Mouse (Mus musculus): ENCODE measurements at regions not wholly inside any gene's neighbourhood (a gene's known extent, or its start where the extent isn't known, plus 50 kb on each side); places are given as distances from the start of the nearest gene placed in this dataset.

GRCm38 (mm10) chr16:65916831-65917230 lies 101.8 kb downstream of the Vgll3 start:
- intact Hi-C loops (cut with DNase I), result no loop called here
- no peak for DNase-seq (ENCODE audit: low spot score in 2 of 2)

GRCm38 (mm10) chr16:65925986-65926385 lies 110.9 kb downstream of the Vgll3 start:
- intact Hi-C loops (cut with DNase I), result no loop called here
- no peak for DNase-seq (ENCODE audit: low spot score in 2 of 2)

DNA sequence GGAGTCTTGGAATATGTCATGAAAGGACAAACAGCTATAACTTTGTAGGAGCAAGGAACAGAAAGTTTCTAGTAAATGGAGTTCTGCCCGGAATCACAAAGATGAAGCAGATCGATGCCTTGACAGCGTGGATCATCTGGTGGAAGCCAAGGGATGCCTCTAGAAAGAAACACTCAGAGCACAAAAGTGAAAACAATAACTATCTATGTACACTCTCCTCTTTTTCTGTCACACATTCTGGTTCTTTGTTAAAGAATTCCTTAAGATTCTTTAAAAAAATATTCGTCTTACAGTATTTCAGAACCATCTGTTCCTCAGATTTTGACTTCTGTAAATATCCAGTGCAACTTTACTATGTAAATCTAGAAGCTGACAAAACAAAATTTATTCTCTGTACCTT lies 148.8 kb downstream of the Vgll3 start:
- intact Hi-C loops (cut with DNase I), result no loop called here
- peak in 1 of 2 experiments; percentile 2 for DNase-seq (ENCODE audit: low spot score in 2 of 2)

DNA sequence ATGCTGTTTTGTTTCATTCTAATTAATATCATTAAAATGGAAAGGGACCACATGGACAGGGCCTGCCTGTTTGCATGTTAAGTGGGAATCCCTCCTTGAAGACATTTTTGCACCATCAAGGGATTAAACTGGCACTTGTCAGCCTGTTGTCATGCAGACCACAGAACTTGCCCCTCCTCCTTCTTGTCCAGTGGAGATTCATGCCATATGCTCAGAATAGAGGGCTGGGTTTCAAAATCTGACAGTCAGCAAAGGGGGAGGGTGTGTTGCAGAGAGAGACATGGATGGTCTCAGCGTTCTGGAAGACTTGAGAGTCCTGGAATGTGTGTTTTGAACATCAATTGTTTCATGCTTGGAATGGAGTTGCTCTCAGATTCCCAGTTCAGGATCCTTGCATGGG lies 149.2 kb downstream of the Vgll3 start:
- intact Hi-C loops (cut with DNase I), result no loop called here
- peak in 1 of 2 experiments; percentile 2 for DNase-seq (ENCODE audit: low spot score in 2 of 2)

DNA sequence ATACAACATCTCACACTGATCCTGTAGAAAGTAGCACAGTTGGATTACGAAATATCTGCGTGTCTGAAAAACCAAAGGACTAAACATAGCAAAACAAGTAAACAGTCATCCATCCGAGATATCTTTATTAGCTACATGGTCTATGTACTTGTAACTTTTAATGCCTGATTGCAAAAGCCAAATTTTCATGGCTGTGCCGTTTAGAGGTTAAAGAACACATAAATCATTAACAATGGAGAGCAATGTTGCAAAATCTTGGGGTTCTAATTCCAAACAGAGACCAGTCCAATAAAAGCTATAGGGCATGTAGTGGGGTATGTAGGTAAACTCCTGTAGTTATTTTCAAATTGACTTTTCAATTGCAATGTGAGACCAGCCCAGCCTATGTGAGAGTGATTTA lies 162.0 kb downstream of the Vgll3 start:
- no peak for DNase-seq (ENCODE audit: low spot score in 2 of 2)
- intact Hi-C loops (cut with DNase I), result no loop called here

DNA sequence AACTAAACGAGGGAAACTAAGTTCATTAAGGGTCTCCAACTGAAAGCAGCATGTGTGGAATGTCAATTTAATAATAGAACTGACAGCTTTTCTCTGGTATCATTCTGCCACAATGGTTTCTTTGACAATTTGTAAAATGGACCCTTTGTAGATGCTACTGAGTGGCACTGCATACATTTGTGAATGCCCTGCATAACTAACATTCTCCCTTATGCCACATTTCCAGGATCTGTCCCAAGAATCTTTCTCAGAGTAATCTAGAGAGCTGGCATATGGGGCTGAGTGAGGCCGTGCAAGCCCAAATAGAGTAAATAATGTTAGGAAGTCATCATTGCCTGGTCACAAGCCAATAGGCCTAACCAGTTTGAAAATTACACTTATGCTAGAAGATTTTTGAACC lies 172.1 kb downstream of the Vgll3 start:
- intact Hi-C loops (cut with DNase I), result no loop called here
- no peak for DNase-seq (ENCODE audit: low spot score in 2 of 2)

GRCm38 (mm10) chr16:65999343-65999742 lies 184.3 kb downstream of the Vgll3 start:
- intact Hi-C loops (cut with DNase I), result no loop called here
- DNase-seq (ENCODE audit: low spot score in 2 of 2), result no peak

GRCm38 (mm10) chr16:66000728-66001273 lies 185.7 kb downstream of the Vgll3 start:
- intact Hi-C loops (cut with DNase I), result no loop called here
- no peak for DNase-seq (ENCODE audit: low spot score in 2 of 2)

DNA sequence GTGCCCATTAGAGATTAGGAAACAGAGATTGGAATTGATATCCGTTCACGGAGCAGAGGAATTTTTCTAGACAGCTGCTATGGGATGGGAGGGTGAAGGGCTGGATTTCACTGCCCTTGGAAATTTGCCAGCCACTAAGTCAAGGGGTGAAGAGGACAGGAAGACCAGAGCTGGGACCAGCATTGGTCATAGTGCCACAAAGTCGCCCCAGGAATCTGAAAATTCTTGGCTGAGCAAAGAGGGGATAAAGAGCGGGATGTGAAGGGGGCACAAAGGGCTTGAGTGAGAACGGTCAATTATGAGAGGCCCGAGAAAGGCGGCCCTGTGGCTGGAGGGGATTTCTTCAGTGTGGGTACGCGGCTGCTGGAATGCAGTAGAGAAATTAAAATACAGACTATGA lies 189.6 kb downstream of the Vgll3 start:
- intact Hi-C loops (cut with DNase I), result loop anchor here (5.0 kb wide), 1 partner anchor 217 kb away; no protein-coding TSS in a partner anchor
- DNase-seq (ENCODE audit: low spot score in 2 of 2), result no peak

DNA sequence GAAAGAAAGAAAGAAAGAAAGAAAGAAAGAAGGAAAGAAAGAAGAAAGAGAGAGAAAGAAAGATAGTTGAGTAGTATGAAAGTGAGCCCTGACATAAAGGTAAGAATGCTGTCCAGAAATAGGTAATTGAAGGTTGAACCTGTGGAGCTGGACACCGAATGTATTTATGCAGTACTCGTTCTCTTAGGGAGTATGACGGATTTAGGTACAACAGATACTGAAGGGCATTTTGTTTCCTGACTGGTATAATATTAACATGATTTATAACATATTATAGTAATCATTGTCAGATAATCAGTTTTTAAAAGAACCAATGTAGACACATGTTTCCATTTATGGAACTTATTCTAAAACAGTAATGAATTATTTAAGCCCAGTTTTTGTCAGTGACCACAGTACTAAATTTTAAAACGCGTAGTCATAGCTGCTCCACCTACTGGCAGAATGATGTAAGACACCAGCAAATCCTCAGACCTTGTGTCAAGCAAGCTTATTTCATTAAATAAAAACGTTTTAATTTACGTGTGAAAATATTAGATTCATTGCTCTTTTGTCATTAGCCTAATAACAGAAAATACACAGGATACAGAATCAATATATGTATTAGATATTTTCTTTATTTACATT lies 191.0 kb downstream of the Vgll3 start:
- peak; percentile 47 to 56 for DNase-seq (ENCODE audit: low spot score in 2 of 2)
- intact Hi-C loops (cut with DNase I), result loop anchor here (2.0 to 5.0 kb wide), 2 partner anchors 219 to 377 kb away; no protein-coding TSS in a partner anchor

DNA sequence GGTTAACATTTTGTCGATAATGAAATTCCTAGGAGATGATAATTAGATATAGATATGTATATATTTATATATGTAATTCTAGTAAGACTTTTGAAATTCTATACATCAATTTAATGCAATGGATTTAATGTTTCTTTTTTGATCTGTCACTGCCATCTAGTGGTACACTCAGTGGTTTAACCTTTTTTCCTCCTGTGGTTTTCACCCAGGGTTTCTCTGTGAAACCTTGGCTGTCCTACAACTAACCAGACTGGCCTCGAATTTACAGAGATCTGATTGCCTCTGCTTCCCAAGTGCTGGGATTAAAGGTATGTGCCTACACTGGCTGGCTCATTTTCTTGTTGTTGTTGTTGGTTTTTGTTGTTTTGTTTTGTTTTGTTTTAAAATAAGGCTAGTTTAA lies 198.6 kb downstream of the Vgll3 start:
- intact Hi-C loops (cut with DNase I), result loop anchor here (2.0 to 5.0 kb wide), 3 partner anchors 216 to 385 kb away; no protein-coding TSS in a partner anchor
- peak in 1 of 2 experiments; percentile 19 for DNase-seq (ENCODE audit: low spot score in 2 of 2)

GRCm38 (mm10) chr16:66014861-66015602 lies 200.0 kb downstream of the Vgll3 start:
- DNase-seq (ENCODE audit: low spot score in 2 of 2), result no peak
- intact Hi-C loops (cut with DNase I), result loop anchor here (2.0 to 5.0 kb wide), 3 partner anchors 218 to 386 kb away; no protein-coding TSS in a partner anchor

DNA sequence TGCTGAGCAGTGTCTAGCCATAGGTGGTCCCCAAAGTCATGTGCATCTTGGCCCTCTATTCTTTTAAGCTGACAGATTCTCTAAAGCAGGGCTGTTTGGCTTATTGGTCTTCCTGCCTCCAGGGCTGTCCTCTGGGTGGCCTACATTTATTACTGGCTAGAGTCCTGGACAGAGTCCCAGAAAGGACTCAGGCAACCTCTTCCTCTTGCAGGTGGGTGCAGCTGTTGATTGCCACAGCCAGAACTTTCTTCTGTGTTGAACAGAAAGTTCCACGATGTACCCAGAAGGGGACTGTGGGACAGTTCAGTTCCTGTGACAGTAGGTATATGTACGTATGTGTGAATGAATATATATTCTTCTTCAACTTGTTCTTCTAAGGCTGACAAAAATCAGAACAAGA lies 202.0 kb downstream of the Vgll3 start:
- intact Hi-C loops (cut with DNase I), result no loop called here

GRCm38 (mm10) chr16:66023397-66023796 lies 208.3 kb downstream of the Vgll3 start:
- DNase-seq (ENCODE audit: low spot score in 2 of 2), result no peak

More for the DNA sequence above, 202.0 kb downstream of the Vgll3 start:
- DNase-seq (ENCODE audit: low spot score in 2 of 2), result no peak

More at GRCm38 (mm10) chr16:66023397-66023796, 208.3 kb downstream of the Vgll3 start:
- intact Hi-C loops (cut with DNase I), result no loop called here

Data from left cerebral cortex, postnatal 25 days (tissue).